Mouse (Mus musculus) left cerebral cortex, adult 2 months (tissue): ENCODE measurements around the gene Efcab3. TPM values are rescaled to one million over a fixed set of nuclear protein-coding genes. Genes with fewer than 3 reads are reported as not detected.
"Not testable (repeated sequence)": the region's sequence is repeated elsewhere in the genome, so short reads cannot be mapped to it uniquely, and the experiment has no call there.

Experiments used
- DNase-seq, 2 experiments: peaks; one replicate each; pipeline ENCODE4 v3.0.0; 2021 to 2022; ENCODE audit warnings: low spot score in 2 of 2, mixed read lengths in 1 of 2; ENCODE audit errors: extremely low spot score in 1 of 2
- H3K27ac ChIP-seq: fragments of 200-600 bp; 2 replicates; pipeline ENCODE4 v1.8.1; 2022
- H3K4me3 ChIP-seq: fragments of 200-600 bp; 2 replicates; pipeline ENCODE4 v1.8.1; 2022
- CTCF ChIP-seq: fragments of 200-600 bp; IDR thresholded peaks from 2 replicates; pipeline ENCODE4 v1.8.1; 2022; ENCODE audit warnings: antibody characterized with exemption, mild to moderate bottlenecking, moderate library complexity
- intact Hi-C: fragments of 180-260 bp; cut with DNase I; formaldehyde crosslinking; loops from one replicate; pipeline ENCODE4 v1.15.1; 2025
- long read RNA-seq, 2 experiments: library from polyadenylated mRNA; stranded (forward); transcript quantifications; one replicate each; pipeline ENCODE4 v2.0.0; 2021; ENCODE audit warnings: borderline mapping rate in 2 of 2
- total RNA-seq, 2 experiments: library from RNA; stranded (reverse); gene quantifications; 2 replicates each; pipeline ENCODE4 v1.2.3; 2021

Gene Efcab3
- total RNA-seq, result 1 to 10 TPM in 1 of 2 experiments, under 1 TPM in 1; 0.77 to 1.7 TPM
- long read RNA-seq, experiment 1, result 0 reads
- long read RNA-seq, experiment 2, result 0 reads

DNA sequence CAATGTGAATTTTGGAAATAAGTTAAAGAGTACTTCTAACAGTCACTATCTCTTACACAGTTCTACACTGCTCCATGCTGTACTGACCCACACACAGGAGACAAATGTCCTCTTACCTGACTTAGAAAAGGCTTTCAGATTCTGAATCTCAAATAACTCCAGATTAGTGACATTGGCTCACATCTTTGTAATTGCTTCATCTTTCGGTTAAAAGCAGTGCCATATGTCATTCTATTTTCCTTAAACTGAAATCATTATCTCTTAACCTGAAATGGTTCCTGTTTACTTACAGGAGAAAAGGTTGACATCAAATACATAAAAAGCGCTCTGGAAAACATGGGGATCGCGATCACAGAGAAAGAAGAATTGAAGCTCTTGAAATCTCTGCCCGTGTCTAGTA is at the start of gene Efcab3:
TSS of gene Efcab3 (plus strand) at position 301 of the 400 bp plus-strand sequence.
- intact Hi-C loops, result no loop called here
- no peak within 1 kb of the TSS for H3K27ac ChIP-seq

DNA sequence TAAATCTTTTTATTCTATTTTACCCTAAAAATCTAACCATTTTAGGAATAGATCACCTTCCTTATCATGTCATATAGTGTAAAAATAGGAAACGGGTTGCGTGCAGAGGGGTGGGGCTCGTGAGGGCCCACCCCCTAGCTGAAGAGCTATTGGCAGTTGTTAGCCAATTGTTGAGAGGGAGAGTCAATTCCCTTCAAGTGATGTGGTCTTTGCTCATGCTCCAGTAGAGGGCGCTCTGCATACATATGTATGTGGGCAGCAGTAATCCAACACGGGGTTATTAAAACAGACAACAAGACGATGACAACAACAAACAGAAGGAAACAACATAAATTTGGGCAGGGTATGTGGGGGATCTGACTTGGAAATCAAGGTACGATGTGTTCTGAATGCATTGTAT is 42.3 kb upstream of the Efcab3 start:
- no peak for DNase-seq
- Histone ChIP-seq H3K27ac (no peak overlapping the region), H3K4me3 (no peak overlapping the region)
- peak; percentile 37 for TF ChIP-seq CTCF
- intact Hi-C loops, result no loop called here

More for the DNA sequence above, at the start of gene Efcab3:
- no peak for DNase-seq
- no peak within 1 kb of the TSS for H3K4me3 ChIP-seq
- TF ChIP-seq CTCF, result no peak

DNA sequence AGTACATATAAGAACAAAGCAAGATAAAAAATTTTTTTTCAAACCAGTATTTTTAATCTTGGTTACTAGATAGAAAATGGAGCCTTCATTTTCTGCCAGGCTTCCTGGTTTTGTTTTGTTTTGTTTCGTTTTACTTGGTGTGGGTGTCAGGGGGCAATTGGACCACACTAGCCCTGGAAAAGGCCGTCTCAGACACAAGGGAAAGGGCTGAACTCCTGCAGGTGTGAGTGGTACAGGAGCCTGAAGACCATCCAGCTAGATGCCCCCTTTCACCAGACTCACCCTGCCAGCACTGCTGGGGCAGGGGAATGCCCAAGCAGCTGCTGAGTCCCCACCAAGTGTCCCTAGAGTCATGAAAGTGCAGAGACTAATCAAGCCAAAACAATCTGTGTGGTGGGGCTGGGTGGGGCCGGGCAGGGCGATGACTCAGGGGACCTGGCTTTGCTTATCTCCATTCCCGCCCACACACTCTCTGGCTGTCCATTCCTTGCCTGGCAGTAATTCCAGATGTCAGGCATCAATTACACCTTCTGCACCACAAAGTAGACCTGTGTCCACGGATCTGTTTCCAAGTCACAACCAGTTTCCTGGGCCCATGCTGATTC is 34.5 kb upstream of the Efcab3 start:
- TF ChIP-seq CTCF, result no peak

DNA sequence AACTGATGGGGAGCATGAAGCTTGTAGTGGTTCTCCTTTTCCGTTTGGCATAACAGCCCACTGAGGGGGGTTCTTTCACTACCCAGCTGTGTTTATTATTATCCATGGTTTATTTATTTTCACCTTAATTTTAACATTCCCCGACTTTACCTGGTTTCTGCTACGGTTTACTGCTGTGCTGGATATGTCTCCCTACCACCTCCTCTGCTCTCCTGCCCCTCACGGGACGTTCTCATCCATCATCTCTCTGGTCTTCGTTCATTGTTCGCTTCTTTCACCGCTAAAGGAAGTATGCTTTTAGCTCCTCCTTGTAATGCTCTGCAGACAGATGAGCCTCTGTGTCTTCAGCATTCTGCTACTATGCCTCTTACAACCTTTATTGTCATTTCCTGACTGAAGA is 33.9 kb upstream of the Efcab3 start:
- intact Hi-C loops, result no loop called here
- no peak for DNase-seq
- no peak overlapping the region for H3K27ac ChIP-seq

More for the DNA sequence above, 34.5 kb upstream of the Efcab3 start:
- no peak overlapping the region for H3K4me3 ChIP-seq
- no peak for DNase-seq
- no peak overlapping the region for H3K27ac ChIP-seq
- intact Hi-C loops, result no loop called here

DNA sequence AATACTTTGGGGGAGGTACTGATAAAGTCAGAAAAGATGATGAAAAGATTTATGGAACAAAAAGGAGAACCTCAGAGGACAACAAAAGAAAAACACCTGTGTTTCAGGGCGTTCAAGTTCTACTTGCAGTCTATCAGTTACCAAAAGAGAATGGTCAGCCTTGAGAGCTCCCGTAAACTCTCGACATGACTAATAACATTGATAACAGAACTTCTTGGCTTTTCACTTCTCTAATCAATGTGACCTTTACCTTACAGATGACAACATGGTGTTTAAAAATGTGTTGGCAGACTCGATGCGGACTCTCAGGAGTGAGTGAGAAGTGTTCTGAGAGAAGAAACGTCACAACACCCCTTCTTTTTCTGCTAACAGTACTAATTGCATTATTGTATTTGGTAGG is 33.2 kb upstream of the Efcab3 start:
- intact Hi-C loops, result no loop called here
- DNase-seq, result no peak
- Histone ChIP-seq H3K4me3 (no peak overlapping the region), H3K27ac (no peak overlapping the region)
- no peak for TF ChIP-seq CTCF

More for the DNA sequence above, 33.9 kb upstream of the Efcab3 start:
- no peak for TF ChIP-seq CTCF
- no peak overlapping the region for H3K4me3 ChIP-seq

DNA sequence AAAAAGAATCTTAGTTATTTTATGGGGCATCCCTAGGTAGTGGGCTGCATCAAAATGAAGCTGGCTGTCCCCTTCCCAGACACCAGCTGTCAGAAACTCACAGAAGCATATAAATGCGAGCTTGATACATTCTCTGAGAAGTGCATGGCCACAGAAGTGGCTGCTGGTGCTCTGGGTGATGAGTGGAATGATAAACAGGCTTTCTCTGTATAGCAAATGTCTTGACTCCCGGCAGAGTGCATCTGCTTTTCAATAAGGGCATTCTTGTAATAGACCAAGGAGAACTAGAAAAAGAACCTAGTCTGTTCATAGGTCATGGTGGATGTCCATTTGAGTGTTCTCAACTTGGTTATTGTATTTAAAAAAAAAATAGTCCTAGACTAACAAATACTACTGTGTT is 32.3 kb upstream of the Efcab3 start:
- DNase-seq, result no peak
- intact Hi-C loops, result no loop called here
- Histone ChIP-seq H3K27ac (no peak overlapping the region), H3K4me3 (no peak overlapping the region)
- TF ChIP-seq CTCF, result no peak

DNA sequence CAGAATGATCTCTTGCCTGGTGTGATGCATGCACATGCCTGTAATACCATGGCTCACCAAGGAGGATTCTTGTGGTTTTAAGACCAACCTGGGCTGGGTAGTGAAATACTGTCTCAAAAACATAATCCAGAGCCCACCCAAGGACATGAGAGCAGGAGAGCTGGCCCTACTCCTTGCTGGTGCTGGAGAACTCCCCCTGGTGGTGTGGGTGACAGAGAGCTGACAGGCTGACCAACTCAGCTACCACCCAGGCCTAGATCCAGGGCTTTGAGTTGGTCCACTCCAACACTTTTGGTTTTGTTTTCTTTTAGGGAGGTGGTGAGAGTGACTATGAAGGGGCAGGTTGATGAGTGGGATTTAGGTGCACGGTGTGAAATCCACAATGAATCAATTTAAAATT is 28.3 kb upstream of the Efcab3 start:
- Histone ChIP-seq H3K27ac (no peak overlapping the region), H3K4me3 (no peak overlapping the region)
- intact Hi-C loops, result no loop called here
- no peak for DNase-seq
- no peak; the same call in 1 of the 2 replicates for TF ChIP-seq CTCF

DNA sequence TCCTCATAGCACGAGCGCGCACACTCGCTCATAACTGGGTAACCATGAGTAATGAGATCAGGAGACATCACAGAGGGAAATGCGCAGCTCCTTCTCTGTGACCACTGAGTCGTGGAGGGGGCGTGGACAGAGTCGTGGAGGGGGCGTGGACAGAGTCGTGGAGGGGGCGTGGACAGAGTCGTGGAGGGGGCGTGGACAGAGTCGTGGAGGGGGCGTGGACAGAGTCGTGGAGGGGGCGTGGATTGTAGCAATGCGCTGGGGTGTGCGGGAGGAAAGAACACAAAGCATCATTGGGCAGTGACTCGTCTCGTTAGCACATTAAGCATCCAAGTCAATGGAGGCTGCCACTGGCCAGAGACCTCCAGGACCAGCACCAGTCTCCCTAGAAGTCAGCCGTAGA is 49.1 kb downstream of the Efcab3 start:
- H3K27ac ChIP-seq, H3K4me3 ChIP-seq, intact Hi-C loops, DNase-seq: not testable (repeated sequence)

DNA sequence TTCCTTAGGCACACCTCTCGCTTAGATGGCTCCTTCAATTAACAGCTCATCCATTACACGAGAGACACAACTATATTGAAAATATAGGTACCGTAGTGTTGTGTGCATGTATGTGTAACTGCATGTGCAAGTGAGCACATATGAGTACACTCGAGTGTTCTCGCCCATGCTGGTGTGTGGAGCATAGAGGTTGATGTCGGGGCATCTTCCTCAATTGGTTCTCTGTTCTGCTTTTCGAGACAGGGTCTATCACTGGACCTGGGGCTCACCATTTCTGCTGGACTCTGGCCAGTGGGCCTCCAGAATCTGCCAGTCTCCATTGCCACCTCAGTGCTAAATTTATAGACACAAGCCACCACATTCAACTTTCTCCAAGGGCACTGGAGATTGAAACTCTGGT is 54.4 kb downstream of the Efcab3 start:
- Histone ChIP-seq H3K4me3 (no peak overlapping the region), H3K27ac (no peak overlapping the region)
- no peak for DNase-seq
- intact Hi-C loops, result no loop called here
- TF ChIP-seq CTCF, result no peak

DNA sequence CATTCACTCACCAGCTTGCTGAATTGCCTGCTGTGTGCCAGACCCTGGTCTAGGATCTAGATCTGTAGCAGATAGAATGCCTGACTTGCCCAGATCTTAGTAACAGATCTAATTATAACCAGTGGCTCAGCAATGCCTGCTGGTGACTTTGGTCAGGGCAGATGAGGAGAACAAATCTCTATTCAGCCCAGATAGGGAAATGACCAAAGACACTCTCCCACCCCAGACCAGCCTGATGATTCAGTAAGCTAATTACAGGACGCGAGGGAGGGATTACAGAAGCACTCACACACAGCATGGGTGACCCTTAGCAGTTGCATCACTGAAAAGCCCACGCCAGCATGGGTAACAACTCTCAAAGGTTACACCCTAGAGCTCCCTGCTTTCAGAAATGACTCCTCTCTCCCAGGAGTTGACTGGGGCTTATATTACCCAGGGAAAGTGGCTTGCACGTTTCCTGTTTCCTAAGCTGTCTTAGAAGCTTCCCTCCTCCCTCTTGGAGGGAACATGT is 57.2 kb downstream of the Efcab3 start:
- no peak for TF ChIP-seq CTCF
- Histone ChIP-seq H3K27ac (no peak overlapping the region), H3K4me3 (no peak overlapping the region)
- DNase-seq, result no peak
- intact Hi-C loops, result loop anchor here (10.0 kb wide), 1 partner anchor 806 kb away; no protein-coding TSS in a partner anchor

DNA sequence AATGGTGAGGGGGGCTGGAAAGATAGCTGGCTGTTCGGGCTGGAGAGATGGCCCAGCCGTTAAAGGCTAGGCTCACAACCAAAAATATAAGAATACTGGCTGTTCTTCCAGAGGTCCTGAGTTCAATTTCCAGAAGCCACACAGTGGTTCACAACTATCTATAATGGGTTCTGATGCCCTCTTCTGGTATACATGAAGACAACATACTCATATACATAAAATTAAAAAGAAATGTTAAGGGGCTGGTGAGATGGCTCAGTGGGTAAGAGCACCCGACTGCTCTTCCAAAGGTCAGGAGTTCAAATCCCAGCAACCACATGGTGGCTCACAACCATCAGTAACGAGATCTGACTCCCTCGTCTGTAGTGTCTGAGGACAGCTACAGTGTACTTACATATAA is 58.4 kb downstream of the Efcab3 start:
- peak; percentile 23 for TF ChIP-seq CTCF
- not testable (repeated sequence) for DNase-seq, H3K4me3 ChIP-seq, H3K27ac ChIP-seq
- intact Hi-C loops, result loop anchor here (10.0 kb wide), 1 partner anchor 807 kb away; no protein-coding TSS in a partner anchor

DNA sequence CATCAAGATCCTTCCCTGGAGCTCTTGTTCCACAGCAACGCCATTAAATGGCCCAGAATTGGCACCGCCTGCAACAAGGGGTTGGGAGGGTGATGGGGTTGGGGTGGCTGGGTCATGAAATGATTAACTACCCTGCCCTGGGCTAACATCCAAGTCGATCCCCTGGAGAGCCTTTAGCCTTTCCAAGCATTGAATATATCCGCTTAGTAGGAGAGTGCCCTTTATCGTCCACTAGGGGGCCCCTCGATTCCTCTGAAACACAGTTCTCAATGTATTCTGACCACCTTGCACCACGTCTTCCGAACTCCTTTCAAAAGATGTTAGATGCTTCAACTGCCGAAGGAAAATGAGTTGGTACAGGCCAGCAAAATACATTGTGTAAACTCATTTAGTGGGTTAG is 60.6 kb downstream of the Efcab3 start:
- DNase-seq, result no peak
- peak; percentile 55 for TF ChIP-seq CTCF
- intact Hi-C loops, result loop anchor here (10.0 kb wide), 1 partner anchor 809 kb away; no protein-coding TSS in a partner anchor
- H3K4me3 ChIP-seq, result no peak overlapping the region
- no peak overlapping the region for H3K27ac ChIP-seq
